Mouse (Mus musculus) lung, adult 2 months (tissue): ENCODE measurements around the gene Slco1b2.

Source experiments
- CTCF ChIP-seq: fragments of 200-500 bp; IDR thresholded peaks from 2 replicates; pipeline ENCODE4 v1.5.1; 2011; ENCODE audit warnings: mild to moderate bottlenecking, low read length, control low read depth; ENCODE audit not compliant: insufficient read depth
- POLR2A ChIP-seq: fragments of 200-500 bp; IDR thresholded peaks from 2 replicates; pipeline ENCODE4 v1.6.1; 2011; ENCODE audit warnings: low read depth, mild to moderate bottlenecking, control low read depth, low read length, borderline replicate concordance; ENCODE audit errors: extremely low read depth

DNA sequence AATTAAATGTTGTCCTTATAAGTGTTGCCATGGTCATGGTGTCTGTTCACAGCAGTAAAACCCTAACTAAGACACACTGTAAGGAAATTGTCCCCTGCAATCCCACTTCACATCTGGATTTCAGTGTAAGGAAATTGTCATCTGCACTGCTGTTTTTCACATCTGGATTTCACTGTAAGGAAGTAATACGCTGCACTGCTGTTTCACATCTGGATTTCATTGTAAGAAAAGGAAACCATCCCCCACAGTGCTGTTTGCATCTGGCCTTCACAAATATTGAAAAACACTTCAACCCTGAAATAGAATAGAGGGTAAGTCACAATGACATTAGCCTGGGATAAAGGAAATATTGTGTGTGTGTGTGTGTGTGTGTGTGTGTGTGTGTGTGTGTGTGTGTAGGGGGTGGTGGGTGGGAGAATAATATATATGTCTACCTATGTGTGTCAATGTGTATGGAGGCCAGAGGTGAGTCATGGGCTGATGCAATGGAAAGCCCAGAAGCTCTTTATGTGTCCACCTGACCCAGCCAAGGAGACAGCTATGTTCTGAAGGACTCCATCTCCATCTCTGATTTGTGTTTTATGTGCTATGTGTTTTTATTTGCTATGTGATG is 44.4 kb upstream of the Slco1b2 start:
- TF ChIP-seq CTCF, result no peak
- no peak for TF ChIP-seq POLR2A
